Mouse (Mus musculus) kidney, embryonic 14.5 days (tissue): ENCODE results near the gene Olig2. TPM values are rescaled to one million over a fixed set of nuclear protein-coding genes. Genes with fewer than 3 reads are reported as not detected.

Source experiments
- ATAC-seq: fragments of 200-750 bp; cut with Nextera tagmentation; 2 replicates; pipeline ENCODE4 v1.8.0; 2017; ENCODE audit warnings: moderate number of reproducible peaks, mild to moderate bottlenecking, moderate TSS enrichment, moderate library complexity; ENCODE audit not compliant: low FRiP score, low TSS enrichment
- H3K27ac ChIP-seq: fragments of 300-500 bp; sonication (generic); 2 replicates; pipeline ENCODE4 v1.5.1; 2014; ENCODE audit warnings: low read depth, mild to moderate bottlenecking, low read length, moderate library complexity, mixed read lengths
- H3K27me3 ChIP-seq: fragments of 300-500 bp; sonication (generic); 2 replicates; pipeline ENCODE4 v1.6.1; 2014; ENCODE audit warnings: mild to moderate bottlenecking, low read length; ENCODE audit not compliant: control insufficient read depth, insufficient read depth
- H3K36me3 ChIP-seq: fragments of 300-500 bp; sonication (generic); 2 replicates; pipeline ENCODE4 v1.6.1; 2014; ENCODE audit warnings: low read length, mixed read lengths; ENCODE audit not compliant: control insufficient read depth, insufficient read depth
- H3K4me1 ChIP-seq: fragments of 300-500 bp; sonication (generic); 2 replicates; pipeline ENCODE4 v1.6.1; 2014; ENCODE audit warnings: low read length, mixed read lengths; ENCODE audit not compliant: control insufficient read depth, insufficient read depth
- H3K4me2 ChIP-seq: fragments of 300-500 bp; sonication (generic); replicated peaks from 2 replicates; pipeline ENCODE4 v1.6.1; 2014; ENCODE audit warnings: low read depth, mild to moderate bottlenecking, low read length
- H3K4me3 ChIP-seq: fragments of 300-500 bp; sonication (generic); 2 replicates; pipeline ENCODE4 v1.5.1; 2014; ENCODE audit warnings: mild to moderate bottlenecking, low read length
- H3K9ac ChIP-seq: fragments of 300-500 bp; sonication (generic); 2 replicates; pipeline ENCODE4 v1.6.1; 2014; ENCODE audit warnings: low read depth, mild to moderate bottlenecking, low read length, moderate library complexity
- H3K9me3 ChIP-seq: fragments of 300-500 bp; sonication (generic); 2 replicates; pipeline ENCODE4 v1.6.1; 2016; ENCODE audit warnings: low read length; ENCODE audit not compliant: control insufficient read depth
- WGBS: fragments of 180-500 bp; shearing (Covaris S2); extraction: QIAGEN DNeasy Blood & Tissue Kit; methylation state at CpG from one replicate; pipeline ENCODE4 v1.1.7; 2014; 5-methylcytosine and 5-hydroxymethylcytosine counted together
- polyA plus RNA-seq: library from polyadenylated mRNA; unstranded; fragments of >200 nt; fragmentation: Nextera tagmentation; extraction: Ambion mirVana; gene quantifications from 2 replicates; pipeline ENCODE4 v1.2.1, GENCODE M21; 2014

Gene Olig2
- polyA plus RNA-seq, 1 experiment from 2014 or later, result not detected

- Histone ChIP-seq H3K36me3 (no peaks in the 10 kb centered on the region), H3K27ac (no peak overlapping the region), H3K4me3 (no peak overlapping the region), H3K9ac (no peak overlapping the region), H3K9me3 (no peaks in the 10 kb centered on the region), H3K4me2 (no peak overlapping the region), H3K4me1 (no peaks in the 10 kb centered on the region), H3K27me3 (peaks cover 79% of the 10 kb centered on the region)
- no peak for ATAC-seq
- WGBS, result 29% methylated on average over 12 of the region's 12 CpGs
These were observed 37.4 kb downstream of the Olig2 start for GRCm38 (mm10) chr16:91262467-91263220.

- no peak overlapping the region for H3K9ac ChIP-seq
- no peaks in the 10 kb centered on the region for H3K36me3 ChIP-seq
- peaks cover 11% of the 10 kb centered on the region for H3K4me1 ChIP-seq
- H3K4me3 ChIP-seq, result no peak overlapping the region
- ATAC-seq, result no peak
- H3K4me2 ChIP-seq, result no peak overlapping the region
- peaks cover 87% of the 10 kb centered on the region for H3K27me3 ChIP-seq
- no peak overlapping the region for H3K27ac ChIP-seq
- no peaks in the 10 kb centered on the region for H3K9me3 ChIP-seq
- WGBS, result 82% methylated on average over 6 of the region's 6 CpGs
These were observed 40.7 kb downstream of the Olig2 start for GRCm38 (mm10) chr16:91265972-91266371.

GRCm38 (mm10) chr16:91268724-91269452 is 43.6 kb downstream of the Olig2 start:
- 7% methylated on average over 13 of the region's 13 CpGs for WGBS
- ATAC-seq, result no peak
- H3K9me3 ChIP-seq, result no peaks in the 10 kb centered on the region
- peak overlapping the region; percentile 69; the same call in 1 of the 2 replicates for H3K4me2 ChIP-seq
- H3K4me1 ChIP-seq, result peaks cover 11% of the 10 kb centered on the region
- no peak overlapping the region for H3K27ac ChIP-seq
- H3K27me3 ChIP-seq, result peaks cover 94% of the 10 kb centered on the region
- H3K4me3 ChIP-seq, result peak overlapping the region; percentile 42; the same call in 1 of the 2 replicates
- no peaks in the 10 kb centered on the region for H3K36me3 ChIP-seq
- no peak overlapping the region for H3K9ac ChIP-seq

- peak; percentile 87 for ATAC-seq
- no peak within 1 kb of the TSS for H3K9ac ChIP-seq
These were observed 44.4 kb downstream of the Olig2 start, which contains the start of gene Olig1 for GRCm38 (mm10) chr16:91269468-91270211. Gene Olig1 (plus strand): TSS chr16:91269772.

GRCm38 (mm10) chr16:91270212-91270971 is 45.1 kb downstream of the Olig2 start:
- H3K9ac ChIP-seq, result no peak overlapping the region
- ATAC-seq, result peak; percentile 21; the same call in 1 of the 2 replicates

More at GRCm38 (mm10) chr16:91269468-91270211, 44.4 kb downstream of the Olig2 start, which contains the start of gene Olig1:
- H3K4me2 ChIP-seq, result peak within 1 kb of the TSS; percentile 69
- no peak within 1 kb of the TSS for H3K27ac ChIP-seq
- peaks cover 94% of the 10 kb centered on the region for H3K27me3 ChIP-seq
- under 1% methylated on average over 64 of the region's 64 CpGs for WGBS
- H3K4me1 ChIP-seq, result peaks cover 11% of the 10 kb centered on the region
- no peaks in the 10 kb centered on the region for H3K36me3 ChIP-seq
- H3K4me3 ChIP-seq, result peak within 1 kb of the TSS; percentile 42
- H3K9me3 ChIP-seq, result no peaks in the 10 kb centered on the region

GRCm38 (mm10) chr16:91270982-91271549 is 45.8 kb downstream of the Olig2 start:
- no peak overlapping the region for H3K27ac ChIP-seq
- H3K9ac ChIP-seq, result no peak overlapping the region
- H3K4me1 ChIP-seq, result peaks cover 11% of the 10 kb centered on the region
- H3K27me3 ChIP-seq, result peaks cover 97% of the 10 kb centered on the region
- no peaks in the 10 kb centered on the region for H3K9me3 ChIP-seq
- no peak for ATAC-seq
- WGBS, result 1% methylated on average over 29 of the region's 29 CpGs
- peak overlapping the region; percentile 42; the same call in 1 of the 2 replicates for H3K4me3 ChIP-seq
- H3K36me3 ChIP-seq, result no peaks in the 10 kb centered on the region
- H3K4me2 ChIP-seq, result no peak overlapping the region; the same call in 1 of the 2 replicates

More at GRCm38 (mm10) chr16:91270212-91270971, 45.1 kb downstream of the Olig2 start:
- Histone ChIP-seq H3K4me1 (peaks cover 11% of the 10 kb centered on the region), H3K36me3 (no peaks in the 10 kb centered on the region), H3K9me3 (no peaks in the 10 kb centered on the region), H3K27me3 (peaks cover 99% of the 10 kb centered on the region), H3K4me2 (peak overlapping the region; percentile 69), H3K4me3 (peak overlapping the region; percentile 42), H3K27ac (no peak overlapping the region)
- WGBS, result under 1% methylated on average over 48 of the region's 63 CpGs

- H3K9ac ChIP-seq, result no peak overlapping the region
- H3K27ac ChIP-seq, result no peak overlapping the region
- ATAC-seq, result no peak
- no peaks in the 10 kb centered on the region for H3K9me3 ChIP-seq
- 2% methylated on average over 20 of the region's 20 CpGs for WGBS
- peaks cover 96% of the 10 kb centered on the region for H3K27me3 ChIP-seq
- H3K4me2 ChIP-seq, result no peak overlapping the region
- peaks cover 11% of the 10 kb centered on the region for H3K4me1 ChIP-seq
- H3K4me3 ChIP-seq, result no peak overlapping the region
- H3K36me3 ChIP-seq, result no peaks in the 10 kb centered on the region
These were observed 46.4 kb downstream of the Olig2 start for GRCm38 (mm10) chr16:91271634-91272033.
